Mouse (Mus musculus) limb, embryonic 13.5 days (tissue): ENCODE measurements around the gene Atp7a. TPM values are rescaled to one million over a fixed set of nuclear protein-coding genes. Genes with fewer than 3 reads are reported as not detected.
"Not testable (repeated sequence)": the region's sequence is repeated elsewhere in the genome, so short reads cannot be mapped to it uniquely, and the experiment has no call there.

ENCODE experiments used
- ATAC-seq: fragments of 200-750 bp; cut with Nextera tagmentation; 2 replicates; pipeline ENCODE4 v1.8.0; 2017; ENCODE audit warnings: low read depth, moderate number of reproducible peaks, moderate TSS enrichment; ENCODE audit not compliant: low FRiP score
- H3K27ac ChIP-seq: fragments of 300-500 bp; sonication (generic); 2 replicates; pipeline ENCODE4 v1.5.1; 2015; ENCODE audit warnings: inconsistent platforms, mild to moderate bottlenecking, moderate library complexity
- H3K27me3 ChIP-seq: fragments of 300-500 bp; sonication (generic); 2 replicates; pipeline ENCODE4 v1.6.1; 2015; ENCODE audit warnings: mild to moderate bottlenecking, inconsistent platforms
- H3K36me3 ChIP-seq: fragments of 300-500 bp; sonication (generic); 2 replicates; pipeline ENCODE4 v1.6.1; 2015; ENCODE audit warnings: inconsistent platforms, mild to moderate bottlenecking, moderate library complexity
- H3K4me1 ChIP-seq: fragments of 300-500 bp; sonication (generic); 2 replicates; pipeline ENCODE4 v1.6.1; 2015; ENCODE audit warnings: inconsistent platforms
- H3K4me2 ChIP-seq: fragments of 300-500 bp; sonication (generic); replicated peaks from 2 replicates; pipeline ENCODE4 v1.6.1; 2015; ENCODE audit warnings: inconsistent platforms, mild to moderate bottlenecking, moderate library complexity
- H3K4me3 ChIP-seq: fragments of 300-500 bp; sonication (generic); 2 replicates; pipeline ENCODE4 v1.5.1; 2015; ENCODE audit warnings: moderate library complexity, mild to moderate bottlenecking, inconsistent platforms
- H3K9ac ChIP-seq: fragments of 300-500 bp; sonication (generic); 2 replicates; pipeline ENCODE4 v1.6.1; 2015; ENCODE audit warnings: mild to moderate bottlenecking, inconsistent platforms
- H3K9me3 ChIP-seq: fragments of 300-500 bp; sonication (generic); 2 replicates; pipeline ENCODE4 v1.6.1; 2016; ENCODE audit warnings: inconsistent platforms
- WGBS: fragments of 180-500 bp; shearing (Covaris S2); methylation state at CpG from one replicate; pipeline ENCODE4 v1.1.7; 2015; 5-methylcytosine and 5-hydroxymethylcytosine counted together
- polyA plus RNA-seq: library from polyadenylated mRNA; unstranded; fragments of >200 nt; fragmentation: Nextera tagmentation; extraction: Ambion mirVana; gene quantifications from 2 replicates; pipeline ENCODE4 v1.2.1, GENCODE M21; 2015

The Atp7a gene
- 30.4 and 36.7 TPM in 2 replicates for polyA plus RNA-seq

DNA sequence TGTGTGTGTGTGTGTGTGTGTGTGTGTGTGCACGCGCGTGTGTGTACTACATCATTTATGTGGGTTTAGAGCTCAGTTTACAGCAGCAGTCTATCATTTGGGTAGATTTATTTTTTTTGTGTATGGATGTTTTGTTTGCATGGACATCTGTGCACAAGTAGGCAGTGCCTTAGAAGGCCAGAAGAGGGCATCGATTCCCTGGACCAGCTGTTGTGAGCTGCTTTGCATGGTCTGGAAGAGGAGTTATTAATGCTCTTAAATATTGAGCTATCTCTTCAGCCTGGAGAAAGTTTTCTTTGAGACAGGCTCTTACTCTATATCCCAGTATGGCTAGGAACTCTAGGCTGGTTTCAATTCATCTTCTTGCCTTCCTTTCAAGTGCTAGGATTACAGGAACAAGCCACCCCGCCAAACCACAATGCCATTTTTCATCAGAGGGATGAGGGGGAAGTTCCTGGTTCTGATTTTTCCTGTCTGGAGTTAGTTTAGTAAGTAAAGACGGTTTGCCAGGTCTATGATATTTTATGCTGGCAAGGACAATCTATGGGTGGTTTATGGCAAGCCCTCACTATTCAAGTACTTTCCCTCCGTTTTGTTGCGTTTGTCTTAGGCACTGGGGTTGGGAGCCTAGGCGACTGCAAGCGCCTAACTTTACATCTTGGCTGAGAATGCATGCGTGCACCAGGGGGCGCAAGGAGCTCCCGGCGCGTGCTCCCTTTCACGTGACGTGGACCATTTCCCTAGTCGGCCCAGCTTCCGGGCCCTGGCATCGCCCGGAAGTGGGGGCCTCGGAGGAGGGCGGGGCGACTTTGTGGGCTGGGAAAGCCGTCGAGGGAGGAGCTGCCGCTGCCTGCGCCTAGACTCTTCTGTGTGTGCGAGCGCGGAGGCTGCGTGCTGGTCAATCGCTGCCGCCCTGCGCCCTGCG, at the start of gene Atp7a:
Gene Atp7a, plus strand, starts transcription at position 859 of the 925 bp plus-strand sequence.
- Histone ChIP-seq H3K4me1 (0 out of 2 replicates have a peak, but pooled peaks cover 6% of the 10 kb centered on the region), H3K4me2 (peak within 1 kb of the TSS; percentile 62), H3K27ac (peak within 1 kb of the TSS; percentile 48; the same call in 1 of the 2 replicates), H3K9ac (peak within 1 kb of the TSS; percentile 75), H3K9me3 (no peaks in the 10 kb centered on the region), H3K4me3 (peak within 1 kb of the TSS; percentile 54), H3K36me3 (peaks cover 3% of the 10 kb centered on the region; the same call in 1 of the 2 replicates), H3K27me3 (peaks cover 5% of the 10 kb centered on the region; the same call in 1 of the 2 replicates)
- WGBS, result 25% methylated on average over 36 of the region's 36 CpGs
- ATAC-seq, result peak; percentile 95

DNA sequence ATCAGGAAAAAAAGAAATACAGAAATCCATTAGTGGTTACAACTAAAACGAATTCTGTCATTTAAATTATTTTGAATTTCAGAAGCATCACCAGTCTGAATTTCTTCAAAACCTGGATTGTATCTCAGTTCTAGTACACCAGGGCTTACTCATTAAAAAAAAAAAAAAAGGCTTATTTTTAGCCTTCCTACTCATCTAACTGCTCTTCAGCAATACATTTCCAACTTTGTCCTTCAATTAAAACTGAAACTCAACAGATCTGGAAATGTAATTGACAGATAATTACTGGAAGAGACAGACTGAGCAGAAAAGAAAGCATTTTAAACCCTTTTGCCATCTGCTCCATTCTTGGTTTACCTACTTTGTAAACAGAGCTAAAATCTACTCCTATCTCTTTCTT, 25.5 kb upstream of the Atp7a start:
- no peak for ATAC-seq
- WGBS, result 79% methylated on average over 1 of the region's 1 CpGs
- Histone ChIP-seq H3K9me3 (no peaks in the 10 kb centered on the region), H3K9ac (no peak overlapping the region), H3K4me2 (no peak overlapping the region), H3K4me3 (no peak overlapping the region), H3K27ac (no peak overlapping the region), H3K36me3 (peaks cover 8% of the 10 kb centered on the region; the same call in 1 of the 2 replicates), H3K4me1 (no peaks in the 10 kb centered on the region), H3K27me3 (no peaks in the 10 kb centered on the region)

DNA sequence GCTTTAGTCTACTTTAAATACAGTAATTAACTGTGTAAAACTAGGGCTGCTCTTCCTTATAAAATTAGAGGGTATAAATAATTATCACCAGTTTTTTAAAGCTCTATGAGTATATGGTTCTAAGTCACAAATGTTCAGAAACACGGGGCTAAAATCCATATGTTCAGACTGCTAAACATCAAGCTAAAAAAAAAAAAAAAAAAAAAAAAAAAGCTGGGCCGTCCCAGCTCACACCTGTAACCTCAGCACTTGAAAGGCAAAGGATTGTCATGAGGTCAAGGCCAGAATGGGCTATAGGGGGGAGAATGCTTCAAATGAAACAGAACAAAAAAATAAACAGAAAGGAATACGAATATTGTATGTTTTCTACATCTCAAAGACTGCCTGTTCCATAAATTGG, 16.3 kb upstream of the Atp7a start:
- H3K9ac ChIP-seq, result peak overlapping the region; percentile 67
- no peaks in the 10 kb centered on the region; the same call in 1 of the 2 replicates for H3K36me3 ChIP-seq
- H3K4me3 ChIP-seq, result peak overlapping the region; percentile 56
- no peak for ATAC-seq
- peaks cover 5% of the 10 kb centered on the region; the same call in 1 of the 2 replicates for H3K27me3 ChIP-seq
- H3K4me2 ChIP-seq, result peak overlapping the region; percentile 56
- H3K4me1 ChIP-seq, result peaks cover 6% of the 10 kb centered on the region; the same call in 1 of the 2 replicates
- no peak overlapping the region for H3K27ac ChIP-seq
- no peaks in the 10 kb centered on the region for H3K9me3 ChIP-seq
- 11% methylated on average over 3 of the region's 3 CpGs for WGBS

DNA sequence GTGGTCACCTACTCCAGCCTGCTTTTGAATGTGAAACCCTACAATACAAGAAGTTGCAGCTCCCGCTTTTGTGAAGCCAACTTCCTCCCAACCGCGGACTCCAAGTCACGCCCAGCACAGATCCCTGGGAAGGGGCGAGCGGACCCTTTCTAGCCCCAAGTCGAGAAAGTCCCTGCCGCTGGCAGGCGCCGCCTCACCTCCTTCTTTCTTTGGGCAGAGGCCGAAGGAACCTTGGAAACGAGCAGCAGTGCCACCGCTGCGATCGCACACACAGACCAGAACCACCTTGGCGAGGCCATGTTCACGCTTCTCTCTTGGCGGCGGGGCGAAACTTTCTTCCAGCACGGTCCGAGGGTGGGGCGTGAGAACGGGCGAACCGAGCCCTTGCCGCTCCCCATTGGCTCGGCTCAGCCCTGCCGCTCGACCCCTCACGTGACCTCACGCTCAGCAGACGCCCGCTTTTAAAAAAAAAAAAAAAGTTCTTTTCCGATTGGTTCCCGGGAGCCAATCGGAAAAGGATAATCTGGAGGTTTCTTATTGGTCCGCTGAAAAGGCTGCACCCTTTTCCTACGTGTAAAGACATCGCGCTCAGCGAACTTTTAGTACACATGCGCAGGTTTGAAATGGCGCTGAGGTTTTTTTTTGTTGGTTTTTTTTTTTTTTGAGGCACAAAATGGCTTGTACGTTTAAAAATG, 15.5 kb upstream of the Atp7a start, which contains the start of gene Magt1:
Gene Magt1, minus strand, starts transcription at position 442 of the 695 bp plus-strand sequence.
- H3K4me1 ChIP-seq, result peaks cover 6% of the 10 kb centered on the region; the same call in 1 of the 2 replicates
- peak; percentile 95 for ATAC-seq
- no peaks in the 10 kb centered on the region for H3K36me3 ChIP-seq
- no peaks in the 10 kb centered on the region for H3K9me3 ChIP-seq
- H3K27ac ChIP-seq, result peak within 1 kb of the TSS; percentile 84
- peak within 1 kb of the TSS; percentile 56 for H3K4me3 ChIP-seq
- H3K9ac ChIP-seq, result peak within 1 kb of the TSS; percentile 67
- peaks cover 5% of the 10 kb centered on the region; the same call in 1 of the 2 replicates for H3K27me3 ChIP-seq
- H3K4me2 ChIP-seq, result peak within 1 kb of the TSS; percentile 57
- WGBS, result 25% methylated on average over 45 of the region's 45 CpGs

DNA sequence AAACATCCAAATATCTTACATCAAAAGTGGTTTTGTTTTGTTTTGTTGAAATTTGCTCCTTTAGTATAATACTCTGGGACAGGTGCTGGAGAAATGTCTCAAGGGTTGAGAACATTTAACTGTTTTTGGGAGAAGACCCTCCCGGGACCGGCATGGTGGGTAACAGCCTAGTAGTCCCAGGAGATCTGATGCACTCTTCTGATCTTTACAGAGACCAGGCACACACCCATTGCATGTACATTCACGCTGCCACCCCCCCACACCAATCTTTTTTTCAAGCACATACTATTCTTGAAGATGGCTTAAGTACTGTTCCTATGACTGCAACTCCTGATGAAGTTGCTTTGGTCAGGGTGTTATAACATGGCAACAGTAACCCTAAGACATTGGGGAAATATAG, 14.5 kb upstream of the Atp7a start:
- Histone ChIP-seq H3K4me3 (peak overlapping the region; percentile 56), H3K36me3 (no peaks in the 10 kb centered on the region), H3K4me1 (peaks cover 13% of the 10 kb centered on the region), H3K27me3 (peaks cover 5% of the 10 kb centered on the region; the same call in 1 of the 2 replicates), H3K4me2 (peak overlapping the region; percentile 57), H3K9me3 (no peaks in the 10 kb centered on the region), H3K27ac (peak overlapping the region; percentile 67; the same call in 1 of the 2 replicates), H3K9ac (no peak overlapping the region)
- no peak for ATAC-seq
- 71% methylated on average over 3 of the region's 3 CpGs for WGBS

DNA sequence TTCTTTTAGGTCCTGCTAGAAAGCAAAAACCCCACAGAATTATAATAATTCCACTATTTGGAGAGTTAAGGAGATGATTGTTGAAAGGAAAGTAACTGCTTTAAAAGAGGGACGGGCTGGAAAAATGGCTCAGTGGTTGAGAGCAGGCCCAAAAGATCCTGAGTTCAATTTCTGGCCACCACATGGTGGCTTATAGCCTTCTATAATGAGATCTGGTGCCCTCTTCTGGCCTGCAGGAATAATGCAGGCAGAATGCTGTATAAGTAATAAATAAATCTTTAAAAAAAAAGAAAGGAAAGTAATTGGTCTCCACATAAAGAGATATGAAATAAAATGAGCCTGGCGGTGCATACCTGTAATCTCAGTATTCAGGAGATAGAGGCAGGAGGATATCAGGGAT, 13.9 kb upstream of the Atp7a start:
- 28% methylated on average over 2 of the region's 2 CpGs for WGBS
- Histone ChIP-seq H3K27me3 (peaks cover 5% of the 10 kb centered on the region; the same call in 1 of the 2 replicates), H3K36me3 (no peaks in the 10 kb centered on the region), H3K4me3 (no peak overlapping the region), H3K4me1 (peaks cover 14% of the 10 kb centered on the region), H3K4me2 (no peak overlapping the region), H3K27ac (no peak overlapping the region), H3K9me3 (no peaks in the 10 kb centered on the region), H3K9ac (no peak overlapping the region)
- ATAC-seq, result no peak

DNA sequence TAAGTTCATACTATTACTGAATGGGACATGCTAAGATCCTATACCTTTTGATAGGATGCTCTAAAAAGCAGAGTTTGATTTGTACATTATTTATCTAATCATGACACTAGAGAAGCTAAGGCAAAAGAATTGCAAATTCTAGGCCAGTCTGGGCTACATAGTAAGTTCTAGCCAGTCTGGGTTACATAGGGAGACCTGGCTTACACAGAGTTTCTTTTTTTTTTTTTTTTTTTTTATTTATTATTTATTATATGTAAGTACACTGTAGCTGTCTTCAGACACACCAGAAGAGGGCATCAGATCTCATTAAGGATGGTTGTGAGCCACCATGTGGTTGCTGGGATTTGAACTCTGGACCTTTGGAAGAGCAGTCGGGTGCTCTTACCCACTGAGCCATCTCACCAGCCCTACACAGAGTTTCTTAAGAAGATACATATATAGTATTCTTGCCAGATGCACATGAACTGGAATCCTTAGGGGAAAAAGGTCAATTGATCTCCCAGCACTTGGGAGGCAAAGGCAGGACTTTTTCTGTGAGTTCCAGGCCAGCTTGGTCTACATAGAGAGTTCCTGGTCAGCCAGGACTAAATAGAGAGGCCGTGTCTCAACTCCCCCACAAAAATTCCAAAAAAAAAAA, 12.2 kb upstream of the Atp7a start:
- not testable (repeated sequence) for H3K4me3 ChIP-seq, H3K9me3 ChIP-seq, ATAC-seq, H3K27me3 ChIP-seq, H3K36me3 ChIP-seq, H3K9ac ChIP-seq, H3K27ac ChIP-seq
- H3K4me2 ChIP-seq, result peak overlapping the region; percentile 34
- WGBS, result 61% methylated on average over 2 of the region's 2 CpGs
- H3K4me1 ChIP-seq, result peaks cover 13% of the 10 kb centered on the region

DNA sequence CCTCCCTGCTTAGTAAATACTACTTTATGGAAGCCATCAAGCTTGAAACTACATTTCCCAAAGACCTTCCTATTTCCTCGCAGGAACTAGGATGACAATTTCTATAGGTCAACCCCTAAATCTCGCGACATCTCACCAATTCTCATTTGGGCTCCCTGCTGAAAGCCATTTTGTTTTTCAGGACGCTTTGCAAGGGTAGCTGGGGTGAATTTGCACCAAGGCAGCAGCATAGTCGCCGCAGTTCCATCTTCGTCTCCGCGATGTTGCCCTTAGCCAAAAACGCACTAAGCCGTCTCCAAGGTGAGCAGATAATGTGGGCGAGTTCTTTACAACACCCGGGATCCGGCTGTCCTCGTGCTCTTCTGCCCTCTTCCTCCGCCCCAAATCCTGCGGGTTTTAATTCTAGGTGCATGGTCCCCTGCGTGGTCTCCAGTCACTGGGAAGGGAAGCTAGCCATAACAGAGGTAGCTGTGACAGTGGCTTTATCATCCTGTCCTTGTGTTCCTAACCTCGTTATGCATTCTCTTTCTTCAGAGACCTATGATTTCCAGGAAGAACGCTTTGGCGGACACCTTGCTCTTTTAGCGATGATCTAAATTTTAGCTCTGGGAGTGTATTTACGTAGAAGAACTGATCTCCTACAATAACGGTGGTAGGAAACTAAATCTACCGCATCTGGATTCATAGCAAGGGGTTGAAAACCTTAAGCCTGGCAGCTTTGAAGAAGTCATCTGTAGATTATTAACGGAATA, 11.3 kb upstream of the Atp7a start, which contains the start of gene Cox7b:
Gene Cox7b, plus strand, starts transcription at position 130 of the 752 bp plus-strand sequence.
- 15% methylated on average over 26 of the region's 26 CpGs for WGBS
- Histone ChIP-seq H3K4me1 (peaks cover 7% of the 10 kb centered on the region; the same call in 1 of the 2 replicates), H3K9me3 (no peaks in the 10 kb centered on the region), H3K4me2 (peak within 1 kb of the TSS; percentile 53), H3K9ac (peak within 1 kb of the TSS; percentile 70), H3K4me3 (peak within 1 kb of the TSS; percentile 58), H3K27ac (peak within 1 kb of the TSS; percentile 88), H3K36me3 (0 out of 2 replicates have a peak, but pooled peaks cover 3% of the 10 kb centered on the region), H3K27me3 (peaks cover 5% of the 10 kb centered on the region; the same call in 1 of the 2 replicates)
- ATAC-seq, result peak; percentile 58

DNA sequence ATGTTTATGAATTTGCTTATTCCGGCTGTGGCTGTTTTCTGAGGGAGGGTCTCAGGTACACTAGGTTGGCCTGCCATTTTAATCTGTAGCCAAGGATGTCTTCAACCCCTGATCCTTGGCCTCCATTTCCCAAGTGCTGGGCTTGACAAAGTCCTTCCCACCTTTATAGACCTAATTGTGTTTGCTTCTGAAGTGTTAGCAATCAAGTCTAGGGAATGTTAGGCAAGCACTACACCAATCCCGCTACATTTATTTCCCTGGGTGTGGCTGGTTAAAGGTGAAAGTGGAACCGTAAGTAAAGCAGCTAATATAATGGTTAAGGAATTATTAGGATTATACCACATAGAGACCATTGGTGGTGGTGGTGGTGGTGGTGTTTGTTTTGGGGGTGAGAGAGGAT, 10.0 kb upstream of the Atp7a start:
- Histone ChIP-seq H3K27me3 (no peaks in the 10 kb centered on the region), H3K4me3 (peak overlapping the region; percentile 3; the same call in 1 of the 2 replicates)
- 87% methylated on average over 3 of the region's 3 CpGs for WGBS

DNA sequence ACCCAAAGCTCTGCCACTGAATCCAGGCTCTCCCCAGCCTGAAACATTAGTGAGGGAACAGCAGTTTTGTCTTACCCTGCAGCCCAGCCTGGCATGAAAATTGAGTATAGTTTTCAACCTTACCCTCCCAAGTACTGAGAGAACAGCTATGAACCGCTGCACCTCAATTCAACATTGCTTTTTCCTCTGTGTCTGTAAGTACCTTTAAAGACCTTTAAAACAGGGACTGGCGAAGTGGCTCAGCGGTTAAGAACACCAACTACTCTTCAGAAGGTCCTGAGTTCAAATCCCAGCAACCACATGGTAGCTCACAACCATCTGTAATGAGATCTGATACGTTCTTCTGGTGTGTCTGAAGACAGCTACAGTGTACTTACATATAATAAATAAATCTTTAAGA, 9.6 kb upstream of the Atp7a start:
- WGBS, result 86% methylated on average over 4 of the region's 4 CpGs
- peaks cover 6% of the 10 kb centered on the region for H3K36me3 ChIP-seq
- H3K4me2 ChIP-seq, result no peak overlapping the region; the same call in 1 of the 2 replicates
- H3K9ac ChIP-seq, result no peak overlapping the region
- no peak for ATAC-seq
- no peaks in the 10 kb centered on the region for H3K9me3 ChIP-seq
- H3K4me1 ChIP-seq, result peaks cover 7% of the 10 kb centered on the region; the same call in 1 of the 2 replicates
- H3K4me3 ChIP-seq, result no peak overlapping the region
- H3K27me3 ChIP-seq, result no peaks in the 10 kb centered on the region
- no peak overlapping the region for H3K27ac ChIP-seq

More for the DNA sequence above, 10.0 kb upstream of the Atp7a start:
- no peak overlapping the region for H3K9ac ChIP-seq
- peaks cover 7% of the 10 kb centered on the region; the same call in 1 of the 2 replicates for H3K4me1 ChIP-seq
- peak overlapping the region; percentile 42 for H3K4me2 ChIP-seq
- no peak for ATAC-seq
- H3K9me3 ChIP-seq, result no peaks in the 10 kb centered on the region
- no peak overlapping the region for H3K27ac ChIP-seq
- H3K36me3 ChIP-seq, result peaks cover 6% of the 10 kb centered on the region

DNA sequence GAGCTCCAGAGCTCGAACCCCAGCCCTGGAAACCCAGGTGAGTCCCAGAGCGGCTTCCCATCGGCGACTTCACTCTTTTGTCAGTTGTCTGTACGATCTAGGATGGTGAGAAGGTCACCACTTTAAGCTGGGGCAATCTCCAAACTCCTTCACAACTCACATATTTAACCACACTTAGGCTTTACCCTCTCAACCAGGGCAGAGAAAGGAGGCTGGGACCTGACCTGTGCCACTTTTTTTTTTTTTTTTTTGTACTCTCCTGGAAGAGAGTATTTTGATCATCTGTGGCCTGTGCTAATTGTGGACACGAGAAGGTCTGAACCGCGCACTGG, 233 bp downstream of the Atp7a start:
- peak overlapping the region; percentile 54 for H3K4me3 ChIP-seq
- WGBS, result 15% methylated on average over 8 of the region's 8 CpGs
- peak overlapping the region; percentile 62 for H3K4me2 ChIP-seq
- H3K27ac ChIP-seq, result peak overlapping the region; percentile 48; the same call in 1 of the 2 replicates
- H3K4me1 ChIP-seq, result 0 out of 2 replicates have a peak, but pooled peaks cover 6% of the 10 kb centered on the region
- H3K9me3 ChIP-seq, result no peaks in the 10 kb centered on the region
- H3K27me3 ChIP-seq, result peaks cover 5% of the 10 kb centered on the region; the same call in 1 of the 2 replicates
- ATAC-seq, result peak; percentile 9; the same call in 1 of the 2 replicates
- H3K9ac ChIP-seq, result peak overlapping the region; percentile 75
- no peaks in the 10 kb centered on the region for H3K36me3 ChIP-seq
